Mouse (Mus musculus) olfactory bulb, adult 2 months (tissue): ENCODE measurements around the gene Tfb1m. TPM values are rescaled to one million over a fixed set of nuclear protein-coding genes. Genes with fewer than 3 reads are reported as not detected.

Source experiments
- H3K27ac ChIP-seq: fragments of 200-500 bp; 2 replicates; pipeline ENCODE4 v1.5.1; 2012; ENCODE audit warnings: low read depth, low read length; ENCODE audit not compliant: insufficient read depth
- H3K4me1 ChIP-seq: fragments of 200-500 bp; 2 replicates; pipeline ENCODE4 v1.6.1; 2012; ENCODE audit warnings: low read length; ENCODE audit not compliant: control insufficient read depth, insufficient read depth
- H3K4me3 ChIP-seq: fragments of 200-500 bp; 2 replicates; pipeline ENCODE4 v1.5.1; 2012; ENCODE audit warnings: mild to moderate bottlenecking, low read depth, low read length, moderate library complexity; ENCODE audit not compliant: insufficient read depth
- CTCF ChIP-seq: fragments of 200-500 bp; IDR thresholded peaks from 2 replicates; pipeline ENCODE4 v1.5.1; 2012; ENCODE audit warnings: low read depth, mild to moderate bottlenecking, low read length, moderate library complexity; ENCODE audit not compliant: insufficient read depth
- POLR2A ChIP-seq: fragments of 200-500 bp; IDR thresholded peaks from 2 replicates; pipeline ENCODE4 v1.6.1; 2012; ENCODE audit warnings: mild to moderate bottlenecking, low read depth, low read length, moderate library complexity; ENCODE audit not compliant: insufficient read depth
- WGBS: fragments of 180-500 bp; shearing (Covaris S2); methylation state at CpG from one replicate; pipeline ENCODE4 v1.1.7; 2018; 5-methylcytosine and 5-hydroxymethylcytosine counted together
- polyA plus RNA-seq: library from polyadenylated mRNA; stranded (reverse); fragments of >200 nt; gene quantifications from 2 replicates; pipeline ENCODE4 v1.2.4, GENCODE M21; 2012; ENCODE audit warnings: low replicate concordance; ENCODE audit not compliant: missing spikeins, insufficient read depth, insufficient read length

Gene Tfb1m
- polyA plus RNA-seq, 1 experiment: not detected

DNA sequence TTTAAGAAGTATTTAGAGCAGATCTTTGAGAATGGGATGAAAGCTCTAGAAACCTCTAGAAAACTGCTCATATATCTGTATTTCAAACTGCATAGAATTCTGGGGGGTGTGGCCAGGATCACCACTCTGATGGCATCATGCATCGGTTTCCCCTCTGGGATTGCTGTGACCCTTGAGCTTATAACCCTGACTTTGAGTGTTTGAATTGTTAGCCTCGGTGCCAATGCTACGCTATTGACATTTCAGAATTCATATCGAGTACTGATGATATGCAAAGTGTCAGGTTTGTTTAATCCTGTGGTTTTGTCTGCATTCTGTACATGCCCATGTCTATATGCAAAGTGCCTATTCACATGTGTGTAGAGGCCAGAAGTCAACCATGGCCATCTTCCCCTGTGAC lies 70.4 kb downstream of the Tfb1m start:
- 58% methylated on average over 4 of the region's 4 CpGs for WGBS
- peaks cover 7% of the 10 kb centered on the region; the same call in 1 of the 2 replicates for H3K4me1 ChIP-seq
- no peak overlapping the region; the same call in 1 of the 2 replicates for H3K4me3 ChIP-seq
- peak overlapping the region; percentile 76 for H3K27ac ChIP-seq
- no peak for TF ChIP-seq CTCF
- TF ChIP-seq POLR2A: no peak

DNA sequence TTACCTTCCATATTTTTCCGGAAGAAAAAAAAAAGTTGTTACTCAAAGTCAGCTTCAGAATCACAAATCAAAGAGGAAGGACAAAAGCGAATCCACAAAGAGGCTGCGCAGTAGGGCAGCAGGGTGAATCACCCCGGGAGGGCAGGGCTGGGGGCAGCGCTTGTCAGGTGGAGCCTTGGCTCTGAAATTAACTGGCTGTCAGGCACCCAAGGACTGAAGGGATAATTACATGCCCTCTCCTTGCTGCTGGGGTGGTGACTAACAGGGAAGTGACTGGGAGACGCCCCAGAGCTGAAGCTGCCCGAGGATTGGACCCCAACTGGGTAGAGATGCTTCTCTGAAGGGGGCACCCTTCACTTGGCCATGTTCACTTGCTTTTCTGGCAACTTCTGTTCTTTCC lies 71.7 kb downstream of the Tfb1m start:
- Histone ChIP-seq H3K4me1 (peaks cover 8% of the 10 kb centered on the region; the same call in 1 of the 2 replicates), H3K27ac (peak overlapping the region; percentile 97), H3K4me3 (peak overlapping the region; percentile 43)
- TF ChIP-seq POLR2A (0 out of 2 replicates have a peak, but pooled peaks have one; percentile 25), CTCF (no peak)
- 19% methylated on average over 7 of the region's 7 CpGs for WGBS

DNA sequence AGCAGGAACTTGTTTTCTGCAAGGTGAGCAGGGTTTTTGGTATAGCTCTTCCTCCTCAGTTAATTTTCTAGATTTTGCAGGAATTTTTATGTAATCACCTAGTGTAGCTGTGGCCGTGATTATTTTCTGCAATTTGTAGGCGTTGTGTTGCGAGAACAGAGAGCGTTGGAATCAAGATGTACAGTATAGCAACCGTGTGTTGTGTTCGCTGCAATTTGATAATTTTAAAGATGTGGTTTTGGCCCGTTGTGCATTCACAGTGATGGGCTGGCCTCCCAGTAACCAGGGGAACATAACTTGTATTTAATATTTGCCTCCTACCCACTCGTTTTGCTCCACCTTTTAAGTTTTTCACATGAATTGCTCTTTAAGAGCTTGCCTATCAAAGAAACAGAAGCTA lies 74.5 kb downstream of the Tfb1m start:
- H3K4me1 ChIP-seq: peaks cover 5% of the 10 kb centered on the region; the same call in 1 of the 2 replicates
- 33% methylated on average over 8 of the region's 8 CpGs for WGBS
- peak overlapping the region; percentile 91 for H3K27ac ChIP-seq
- H3K4me3 ChIP-seq: peak overlapping the region; percentile 13; the same call in 1 of the 2 replicates
- no peak for TF ChIP-seq CTCF
- TF ChIP-seq POLR2A: no peak

DNA sequence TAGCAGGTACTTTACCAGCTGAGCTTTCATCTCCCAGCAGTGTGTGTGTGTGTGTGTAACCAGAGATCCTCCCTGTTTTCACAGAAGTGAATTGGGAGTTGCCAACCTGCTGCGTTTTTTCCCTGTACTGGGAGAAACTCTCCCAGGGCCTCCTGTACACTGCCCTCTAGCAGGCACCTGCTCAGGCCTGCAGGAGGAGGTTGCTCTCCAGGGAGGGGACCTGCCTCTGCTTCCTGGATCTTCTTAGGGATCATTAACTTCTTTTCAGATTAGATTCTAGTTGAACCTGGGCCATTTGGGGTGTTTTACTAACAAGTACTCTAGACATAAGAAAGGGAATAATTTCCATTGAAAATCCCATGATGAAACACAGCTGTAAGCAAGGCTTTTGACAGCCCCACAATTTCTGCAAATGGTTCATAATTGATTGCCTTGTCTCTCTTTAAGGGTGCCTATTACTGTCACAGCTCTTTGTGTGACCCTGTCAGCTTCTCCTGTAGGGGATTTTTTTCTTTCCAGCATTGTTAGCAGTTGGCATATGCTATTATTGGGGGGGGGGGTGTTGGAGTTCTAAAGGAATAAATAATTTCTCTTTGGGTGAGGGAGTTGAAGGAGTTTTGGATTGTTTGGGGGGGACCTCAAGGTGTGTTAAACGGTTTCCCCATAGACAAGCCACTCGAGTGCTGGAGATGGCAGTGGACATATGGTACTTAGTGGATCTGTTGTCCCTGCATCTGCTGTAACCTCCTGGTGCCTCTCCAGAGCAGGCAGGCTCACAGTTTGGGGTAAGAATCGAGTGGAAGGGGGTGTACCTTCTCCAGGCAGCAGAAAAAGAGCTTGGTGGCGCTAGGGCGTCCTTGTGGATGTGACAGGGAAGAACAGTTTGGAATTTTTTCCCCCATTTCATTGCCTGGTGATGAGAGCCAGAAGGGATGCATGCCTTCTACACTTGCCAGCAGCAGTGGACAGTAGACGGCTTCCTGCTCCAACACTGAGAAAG lies 75.7 kb downstream of the Tfb1m start:
- 29% methylated on average over 7 of the region's 7 CpGs for WGBS
- peak overlapping the region; percentile 91 for H3K27ac ChIP-seq
- peaks cover 8% of the 10 kb centered on the region; the same call in 1 of the 2 replicates for H3K4me1 ChIP-seq
- TF ChIP-seq POLR2A (no peak), CTCF (no peak)
- H3K4me3 ChIP-seq: peak overlapping the region; percentile 42

DNA sequence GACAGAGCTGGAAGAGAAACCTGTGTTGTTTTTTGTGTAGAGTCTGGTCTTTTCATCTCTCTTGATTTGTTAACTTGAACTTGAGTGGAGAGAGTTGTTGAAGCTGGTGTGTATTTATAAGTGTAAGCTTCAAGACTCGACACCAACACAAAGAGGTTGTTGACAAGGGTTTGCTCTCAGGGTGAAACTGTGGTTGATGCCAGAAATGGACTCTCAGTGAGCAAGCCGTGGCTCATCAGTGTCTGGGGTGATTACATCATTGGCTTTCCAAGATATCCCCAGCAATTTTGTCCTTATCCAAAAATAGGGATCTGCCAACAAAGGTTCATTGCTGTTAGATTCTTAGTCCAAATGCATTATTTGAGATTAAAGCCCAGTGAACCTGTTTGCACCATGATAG lies 81.0 kb downstream of the Tfb1m start:
- no peak for TF ChIP-seq POLR2A
- TF ChIP-seq CTCF: no peak
- no peak overlapping the region for H3K27ac ChIP-seq
- H3K4me1 ChIP-seq: peaks cover 10% of the 10 kb centered on the region
- no peak overlapping the region for H3K4me3 ChIP-seq
- WGBS: 26% methylated on average over 2 of the region's 2 CpGs

DNA sequence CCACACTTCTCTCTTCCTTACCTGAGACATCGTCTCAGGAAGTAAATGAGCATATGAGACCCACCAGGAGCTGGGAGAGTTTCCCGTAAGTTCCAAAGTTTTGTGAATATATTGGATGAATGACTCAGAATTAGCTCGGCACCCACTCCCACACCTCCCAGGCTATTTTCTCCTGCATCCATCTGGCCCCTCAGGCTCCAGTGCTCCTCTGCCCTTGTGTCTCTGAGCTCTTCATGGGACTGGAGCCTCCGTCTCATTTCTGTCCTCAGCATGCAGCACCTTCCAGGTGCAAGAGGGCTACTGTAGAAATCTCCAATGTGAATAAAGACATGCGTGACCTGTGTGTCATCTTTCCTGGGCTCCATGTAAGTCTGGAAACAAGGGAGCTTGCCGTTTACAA lies 85.6 kb downstream of the Tfb1m start:
- H3K27ac ChIP-seq: no peak overlapping the region; the same call in 1 of the 2 replicates
- H3K4me1 ChIP-seq: peaks cover 6% of the 10 kb centered on the region
- no peak overlapping the region for H3K4me3 ChIP-seq
- 61% methylated on average over 6 of the region's 6 CpGs for WGBS
- TF ChIP-seq POLR2A (no peak), CTCF (no peak)

Other genes starting within 250 kb of the Tfb1m start
- gene Tiam2, start 231.2 kb downstream of the Tfb1m start, polyA plus RNA-seq: 254 TPM in 1 of 2 replicates, not detected in the other
- gene Cldn20, start 25.2 kb downstream of the Tfb1m start, polyA plus RNA-seq: not detected in 2 replicates
- not detected in 2 replicates for gene Nox3, start 138.5 kb upstream of the Tfb1m start, polyA plus RNA-seq